Mouse (Mus musculus): ENCODE results near the gene Edc4. TPM values are rescaled to one million over a fixed set of nuclear protein-coding genes. Genes with fewer than 3 reads are reported as not detected.

Edc4 gene
- total and polyA plus RNA-seq, 3 experiments = 46.1 to 72.1 TPM; not detected in 1

GRCm38 (mm10) chr8:105925123-105925522 is 44.4 kb downstream of the Edc4 start:
- Histone ChIP-seq H3K36me3 (ENCODE audit: control insufficient read depth in 1 of 2, insufficient read depth in 2 of 2, low read length in 2 of 2) (peaks cover 0 to 2% of the 10 kb centered on the region in 2 experiments; a peak in 2 of 4 replicates), H3K27ac (ENCODE audit: control insufficient read depth, low read depth, low read length) (no peak overlapping the region), H3K4me1 (ENCODE audit: control insufficient read depth in 1 of 2, insufficient read depth in 2 of 2, low read length in 2 of 2) (no peaks in the 10 kb centered on the region; a peak in 1 of 4 replicates), H3K27me3 (ENCODE audit: control insufficient read depth in 1 of 2, insufficient read depth in 2 of 2, low read length in 2 of 2) (no peaks in the 10 kb centered on the region), H3K9me3 (replicated peaks; ENCODE audit: insufficient read depth, low read length) (no peaks in the 10 kb centered on the region), H3K4me3 (ENCODE audit: control insufficient read depth in 1 of 2, insufficient read depth in 1 of 2, low read depth in 2 of 2, low read length in 2 of 2) (no peak overlapping the region), H3K9ac (ENCODE audit: control insufficient read depth, low read depth, low read length, poor library complexity, severe bottlenecking) (no peak overlapping the region), H3K79me2 (ENCODE audit: control insufficient read depth, insufficient read depth, low read length, poor library complexity) (no peaks in the 10 kb centered on the region)
- TF ChIP-seq CHD1 (IDR thresholded peaks at IDR 0.05; ENCODE audit: low read depth, low read length) (no peak), MAX (IDR thresholded peaks at IDR 0.05; ENCODE audit: low read length) (no peak), UBTF (IDR thresholded peaks at IDR 0.05; ENCODE audit: borderline replicate concordance, insufficient read depth, low read depth, low read length) (no peak), USF1 (IDR thresholded peaks at IDR 0.05; ENCODE audit: low read depth, low read length) (no peak), ZC3H11A (IDR thresholded peaks at IDR 0.05; ENCODE audit: low read depth, low read length) (no peak)
- no peak for DNase-seq (ENCODE audit: low read depth, low spot score)

GRCm38 (mm10) chr8:105930602-105931001 is 49.9 kb downstream of the Edc4 start:
- H3K36me3 ChIP-seq (ENCODE audit: control insufficient read depth in 1 of 2, insufficient read depth in 2 of 2, low read length in 2 of 2) = peaks cover 0 to 7% of the 10 kb centered on the region in 2 experiments; a peak in 1 of 4 replicates
- TF ChIP-seq ZNF384 (IDR thresholded peaks at IDR 0.05; ENCODE audit: low read depth, low read length) (no peak), CTCF (IDR thresholded peaks at IDR 0.05 in 2 of 3, conservative IDR thresholded peaks at IDR 0.05 in 1 of 3; ENCODE audit: control insufficient read depth in 1 of 3, insufficient read depth in 1 of 3, low read depth in 2 of 3, low read length in 3 of 3, poor library complexity in 1 of 3, severe bottlenecking in 1 of 3) (peak; percentile 94 to 96 (median 95)), MXI1 (IDR thresholded peaks at IDR 0.05; ENCODE audit: low read depth, low read length) (no peak), CHD2 (IDR thresholded peaks at IDR 0.05; ENCODE audit: low read length) (no peak), ELF1 (IDR thresholded peaks at IDR 0.05; ENCODE audit: low read depth, low read length) (0 out of 2 replicates have a peak, but pooled peaks have one; percentile 25), UBTF (IDR thresholded peaks at IDR 0.05; ENCODE audit: borderline replicate concordance, insufficient read depth, low read depth, low read length) (no peak), MAZ (IDR thresholded peaks at IDR 0.05; ENCODE audit: low read depth, low read length) (peak; percentile 91), RCOR1 (IDR thresholded peaks at IDR 0.05; ENCODE audit: low read depth, low read length) (no peak), ZC3H11A (IDR thresholded peaks at IDR 0.05; ENCODE audit: low read depth, low read length) (peak; percentile 85), GABPA (IDR thresholded peaks at IDR 0.05; ENCODE audit: low read depth, low read length) (no peak), E2F4 (IDR thresholded peaks at IDR 0.05; ENCODE audit: borderline replicate concordance, low read depth, low read length) (no peak), USF1 (IDR thresholded peaks at IDR 0.05; ENCODE audit: low read depth, low read length) (no peak; the same call in 1 of the 2 replicates), ETS1 (IDR thresholded peaks at IDR 0.05; ENCODE audit: low read depth, low read length) (no peak), MAX (IDR thresholded peaks at IDR 0.05; ENCODE audit: low read length) (no peak), USF2 (IDR thresholded peaks at IDR 0.05; ENCODE audit: borderline replicate concordance in 1 of 2, insufficient read depth in 1 of 2, low read depth in 1 of 2, low read length in 2 of 2) (no peak), SMC3 (IDR thresholded peaks at IDR 0.05; ENCODE audit: low read depth, low read length) (peak; percentile 96), KAT2A (conservative IDR thresholded peaks at IDR 0.05; ENCODE audit: low read depth, low read length) (no peak), RAD21 (IDR thresholded peaks at IDR 0.05; ENCODE audit: low read depth, low read length) (peak; percentile 90), MEF2A (IDR thresholded peaks at IDR 0.05; ENCODE audit: extremely low read depth, insufficient replicate concordance, low read depth, low read length, poor library complexity, severe bottlenecking) (no peak), MAFK (IDR thresholded peaks at IDR 0.05; ENCODE audit: borderline replicate concordance, low read depth, low read length) (no peak), MYB (IDR thresholded peaks at IDR 0.05; ENCODE audit: low read depth, low read length) (no peak), NELFE (IDR thresholded peaks at IDR 0.05; ENCODE audit: low read depth, low read length) (no peak), POLR2AphosphoS2 (IDR thresholded peaks at IDR 0.05; ENCODE audit: low read length) (no peak), POLR2AphosphoS5 (IDR thresholded peaks at IDR 0.05; ENCODE audit: borderline replicate concordance, low read depth, low read length) (no peak), POLR2A (IDR thresholded peaks at IDR 0.05; ENCODE audit: control insufficient read depth in 1 of 2, insufficient read depth in 1 of 2, low read depth in 1 of 2, low read length in 2 of 2, poor library complexity in 1 of 2) (no peak), HCFC1 (IDR thresholded peaks at IDR 0.05; ENCODE audit: low read depth, low read length) (0 out of 2 replicates have a peak, but pooled peaks have one; percentile 49), TBP (IDR thresholded peaks at IDR 0.05; ENCODE audit: low read depth, low read length) (no peak), CHD1 (IDR thresholded peaks at IDR 0.05; ENCODE audit: low read depth, low read length) (no peak), ZKSCAN1 (IDR thresholded peaks at IDR 0.05; ENCODE audit: low read depth, low read length) (no peak), SIN3A (IDR thresholded peaks at IDR 0.05; ENCODE audit: low read length) (no peak), EP300 (IDR thresholded peaks at IDR 0.05; ENCODE audit: low read depth in 1 of 2, low read length in 2 of 2) (no peak)
- H3K9me3 ChIP-seq (replicated peaks; ENCODE audit: insufficient read depth, low read length) = no peaks in the 10 kb centered on the region
- no peak overlapping the region for H3K9ac ChIP-seq (ENCODE audit: control insufficient read depth, low read depth, low read length, poor library complexity, severe bottlenecking)
- no peaks in the 10 kb centered on the region; the same call in 1 of the 2 replicates for H3K79me2 ChIP-seq (ENCODE audit: control insufficient read depth, insufficient read depth, low read length, poor library complexity)
- H3K27ac ChIP-seq (ENCODE audit: control insufficient read depth, low read depth, low read length) = no peak overlapping the region
- H3K4me1 ChIP-seq (ENCODE audit: control insufficient read depth in 1 of 2, insufficient read depth in 2 of 2, low read length in 2 of 2) = peaks cover 3 to 8% of the 10 kb centered on the region in 2 experiments; a peak in 3 of 4 replicates
- DNase-seq (ENCODE audit: low read depth, low spot score) = peak; percentile 78
- H3K4me3 ChIP-seq (ENCODE audit: control insufficient read depth in 1 of 2, insufficient read depth in 1 of 2, low read depth in 2 of 2, low read length in 2 of 2) = no peak overlapping the region
- H3K27me3 ChIP-seq (ENCODE audit: control insufficient read depth in 1 of 2, insufficient read depth in 2 of 2, low read length in 2 of 2) = no peaks in the 10 kb centered on the region
